Mouse (Mus musculus) left cerebral cortex, adult 18-20 months (tissue): Measurements from ENCODE around the gene Tm7sf2. TPM values are rescaled to one million over a fixed set of nuclear protein-coding genes. Genes with fewer than 3 reads are reported as not detected.
A peak's percentile ranks its signal among the peaks of the same experiment; 100 is the strongest.

Experiments used
- DNase-seq, 2 experiments: peaks; one replicate each; pipeline ENCODE4 v3.0.0; 2021 to 2022; ENCODE audit warnings: low spot score in 2 of 2, mixed read lengths in 1 of 2
- total RNA-seq, 2 experiments: library from RNA; stranded (reverse); gene quantifications; 2 replicates each; pipeline ENCODE4 v1.2.3; 2021

The Tm7sf2 gene
- total RNA-seq, 2 experiments from 2014 or later = 25.1 to 25.2 TPM

- no peak for DNase-seq
Observed at GRCm38 (mm10) chr19:6070571-6071250, 2.5 kb upstream of the Tm7sf2 start.

- no peak for DNase-seq
Observed at GRCm38 (mm10) chr19:6069851-6070250, 1.7 kb upstream of the Tm7sf2 start.

GRCm38 (mm10) chr19:6068951-6069350 is 778 bp upstream of the Tm7sf2 start:
- no peak for DNase-seq

- peak; percentile 82 to 87 for DNase-seq
Observed at GRCm38 (mm10) chr19:6067011-6067723, 1.0 kb downstream of the Tm7sf2 start.

- DNase-seq = no peak
Observed at GRCm38 (mm10) chr19:6066571-6066970, 1.6 kb downstream of the Tm7sf2 start.

- no peak for DNase-seq
Observed at GRCm38 (mm10) chr19:6063081-6063480, 5.1 kb downstream of the Tm7sf2 start.

- DNase-seq = no peak
Observed at GRCm38 (mm10) chr19:6062418-6062817, 5.8 kb downstream of the Tm7sf2 start.

- peak; percentile 26 to 43 for DNase-seq
Observed at GRCm38 (mm10) chr19:6061641-6062302, 6.4 kb downstream of the Tm7sf2 start.

GRCm38 (mm10) chr19:6061021-6061533 is 7.1 kb downstream of the Tm7sf2 start, which contains the start of gene Znhit2:
TSS of gene Znhit2 (plus strand) at chr19:6061192.
- peak; percentile 94 to 95 for DNase-seq

GRCm38 (mm10) chr19:6058966-6059365 is 9.2 kb downstream of the Tm7sf2 start:
- DNase-seq = no peak

GRCm38 (mm10) chr19:6058513-6058912 is 9.7 kb downstream of the Tm7sf2 start:
- DNase-seq = no peak

- peak; percentile 99 to 100 for DNase-seq
Observed at GRCm38 (mm10) chr19:6057313-6058096, 10.7 kb downstream of the Tm7sf2 start, which contains the start of the genes Mrpl49 and Fau. TSS of gene Mrpl49 (minus strand) at chr19:6057785. TSS of gene Fau (plus strand) at chr19:6057844.

- DNase-seq = no peak
Observed at GRCm38 (mm10) chr19:6056696-6057095, 11.5 kb downstream of the Tm7sf2 start.

- DNase-seq = no peak
Observed at GRCm38 (mm10) chr19:6054296-6054695, 13.9 kb downstream of the Tm7sf2 start.

GRCm38 (mm10) chr19:6052516-6052915 is 15.7 kb downstream of the Tm7sf2 start:
- DNase-seq = no peak

- no peak for DNase-seq
Observed at GRCm38 (mm10) chr19:6048681-6049410, 19.3 kb downstream of the Tm7sf2 start.

GRCm38 (mm10) chr19:6047899-6048166 is 20.3 kb downstream of the Tm7sf2 start:
- no peak for DNase-seq

- DNase-seq = no peak
Observed at GRCm38 (mm10) chr19:6047154-6047898, 20.8 kb downstream of the Tm7sf2 start.

GRCm38 (mm10) chr19:6046294-6047153 is 21.6 kb downstream of the Tm7sf2 start, which contains the start of gene Syvn1:
TSS of gene Syvn1 (plus strand) at chr19:6046576.
- peak; percentile 85 to 92 for DNase-seq
